Mouse (Mus musculus) hindbrain, embryonic 16.5 days (tissue): ENCODE data around the gene 9530002B09Rik. TPM values are rescaled to one million over a fixed set of nuclear protein-coding genes. Genes with fewer than 3 reads are reported as not detected.

Experiments
- ATAC-seq: fragments of 200-750 bp; cut with Nextera tagmentation; 2 replicates; pipeline ENCODE4 v1.8.0; 2017; ENCODE audit warnings: moderate TSS enrichment, moderate library complexity
- H3K27ac ChIP-seq: fragments of 300-500 bp; sonication (generic); 2 replicates; pipeline ENCODE4 v1.5.1; 2014; ENCODE audit warnings: low read depth, mild to moderate bottlenecking, control low read depth, low read length, moderate library complexity
- H3K27me3 ChIP-seq: fragments of 300-500 bp; sonication (generic); replicated peaks from 2 replicates; pipeline ENCODE4 v1.6.1; 2014; ENCODE audit warnings: low read length; ENCODE audit not compliant: control insufficient read depth, insufficient read depth
- H3K36me3 ChIP-seq: fragments of 300-500 bp; sonication (generic); 2 replicates; pipeline ENCODE4 v1.6.1; 2014; ENCODE audit warnings: mild to moderate bottlenecking, low read length, moderate library complexity, mixed read lengths; ENCODE audit not compliant: control insufficient read depth, insufficient read depth
- H3K4me1 ChIP-seq: fragments of 300-500 bp; sonication (generic); 2 replicates; pipeline ENCODE4 v1.6.1; 2014; ENCODE audit warnings: low read depth, low read length; ENCODE audit not compliant: control insufficient read depth, insufficient read depth
- H3K4me2 ChIP-seq: fragments of 300-500 bp; sonication (generic); 2 replicates; pipeline ENCODE4 v1.6.1; 2014; ENCODE audit warnings: mild to moderate bottlenecking, low read length, control low read depth, moderate library complexity
- H3K4me3 ChIP-seq: fragments of 300-500 bp; sonication (generic); 2 replicates; pipeline ENCODE4 v1.5.1; 2014; ENCODE audit warnings: mild to moderate bottlenecking, low read length, control low read depth, moderate library complexity
- H3K9ac ChIP-seq: fragments of 300-500 bp; sonication (generic); 2 replicates; pipeline ENCODE4 v1.6.1; 2014; ENCODE audit warnings: low read depth, mild to moderate bottlenecking, control low read depth, low read length, moderate library complexity
- H3K9me3 ChIP-seq: fragments of 300-500 bp; sonication (generic); 2 replicates; pipeline ENCODE4 v1.6.1; 2014; ENCODE audit warnings: mild to moderate bottlenecking, low read length, moderate library complexity; ENCODE audit not compliant: control insufficient read depth
- polyA plus RNA-seq: library from polyadenylated mRNA; unstranded; fragments of >200 nt; fragmentation: Nextera tagmentation; extraction: Ambion mirVana; gene quantifications from 2 replicates; pipeline ENCODE4 v1.2.1, GENCODE M21; 2015

9530002B09Rik gene
- polyA plus RNA-seq, result not detected in 2 replicates

DNA sequence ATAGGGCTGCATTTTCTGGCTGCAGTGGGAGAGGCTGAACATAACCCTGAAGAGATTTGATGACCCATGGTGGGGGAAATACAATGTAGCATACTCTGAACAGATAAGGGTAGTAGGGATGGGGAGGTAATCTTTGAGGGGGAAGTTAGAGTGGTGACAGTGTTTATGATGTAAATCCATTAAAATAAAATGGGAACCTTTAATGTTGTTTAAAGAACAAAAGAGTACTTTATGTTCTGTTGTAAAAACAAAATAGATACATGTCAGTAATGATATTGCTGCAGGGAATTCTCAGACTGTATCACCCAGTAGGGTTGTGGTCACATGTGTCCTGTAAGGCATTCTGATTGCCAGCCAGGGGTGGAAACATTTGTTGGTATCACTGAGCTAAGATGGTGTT, at the start of gene 9530002B09Rik:
Gene 9530002B09Rik (plus strand): TSS at position 301 of the 400 bp plus-strand sequence.
- Histone ChIP-seq H3K27ac (no peak within 1 kb of the TSS), H3K9me3 (peaks cover 10% of the 10 kb centered on the region), H3K9ac (no peak within 1 kb of the TSS), H3K4me3 (no peak within 1 kb of the TSS), H3K4me2 (no peak within 1 kb of the TSS), H3K36me3 (no peaks in the 10 kb centered on the region), H3K4me1 (no peaks in the 10 kb centered on the region), H3K27me3 (no peaks in the 10 kb centered on the region)
- no peak for ATAC-seq

Other genes starting within 250 kb of the 9530002B09Rik start
- gene Ppt1, start 147.0 kb downstream of the 9530002B09Rik start, polyA plus RNA-seq, result 94.2 and 99.7 TPM in 2 replicates
- gene Cap1, start 196.8 kb downstream of the 9530002B09Rik start, polyA plus RNA-seq, result 71.6 and 84.9 TPM in 2 replicates